Mouse (Mus musculus) MEL (cell line): ENCODE data around the gene Macrod2. TPM values are rescaled to one million over a fixed set of nuclear protein-coding genes. Genes with fewer than 3 reads are reported as not detected.

Experiments used
- DNase-seq: peaks from one replicate; pipeline ENCODE4 v3.0.0; 2011; ENCODE audit warnings: low read depth, low spot score
- H3K27ac ChIP-seq: 2 replicates; pipeline ENCODE4 v1.5.1; 2012; ENCODE audit warnings: low read depth, mild to moderate bottlenecking, control low read depth, low read length, moderate library complexity; ENCODE audit not compliant: control insufficient read depth
- H3K27me3 ChIP-seq, 2 experiments: fragments of 150-350 bp in 1 of 2; sonication (generic) in 1 of 2; 2 replicates each; pipeline ENCODE4 v1.6.1; 2012; ENCODE audit warnings: low read length in 2 of 2, mild to moderate bottlenecking in 2 of 2, improper control_type of control experiment in 1 of 2, moderate library complexity in 1 of 2; ENCODE audit not compliant: insufficient read depth in 2 of 2, control insufficient read depth in 1 of 2
- H3K36me3 ChIP-seq, 2 experiments: 2 replicates each; pipeline ENCODE4 v1.6.1; 2012 to 2014; ENCODE audit warnings: low read length in 2 of 2, improper control_type of control experiment in 1 of 2, inconsistent platforms in 1 of 2, mild to moderate bottlenecking in 1 of 2; ENCODE audit not compliant: insufficient read depth in 2 of 2, control insufficient read depth in 1 of 2
- H3K4me1 ChIP-seq, 2 experiments: fragments of 150-350 bp in 1 of 2; sonication (generic) in 1 of 2; 2 replicates each; pipeline ENCODE4 v1.6.1; 2012; ENCODE audit warnings: low read length in 2 of 2, improper control_type of control experiment in 1 of 2, mild to moderate bottlenecking in 1 of 2; ENCODE audit not compliant: insufficient read depth in 2 of 2, control insufficient read depth in 1 of 2
- H3K4me3 ChIP-seq, 2 experiments: fragments of 150-350 bp in 1 of 2; sonication (generic) in 1 of 2; 2 replicates each; pipeline ENCODE4 v1.5.1; 2012; ENCODE audit warnings: low read depth in 2 of 2, low read length in 2 of 2, mild to moderate bottlenecking in 2 of 2, moderate library complexity in 2 of 2, control low read depth in 1 of 2, improper control_type of control experiment in 1 of 2; ENCODE audit not compliant: control insufficient read depth in 1 of 2, insufficient read depth in 1 of 2
- H3K79me2 ChIP-seq: 2 replicates; pipeline ENCODE4 v1.6.1; 2012; ENCODE audit warnings: mild to moderate bottlenecking, low read length, moderate library complexity; ENCODE audit not compliant: control insufficient read depth, poor library complexity, insufficient read depth
- H3K9ac ChIP-seq: 2 replicates; pipeline ENCODE4 v1.6.1; 2012; ENCODE audit warnings: low read depth, mild to moderate bottlenecking, control low read depth, low read length, moderate library complexity; ENCODE audit not compliant: control insufficient read depth, poor library complexity, severe bottlenecking
- H3K9me3 ChIP-seq: fragments of 150-350 bp; sonication (generic); replicated peaks from 2 replicates; pipeline ENCODE4 v1.6.1; 2012; ENCODE audit warnings: mild to moderate bottlenecking, low read length, improper control_type of control experiment, moderate library complexity; ENCODE audit not compliant: insufficient read depth
- CHD1 ChIP-seq: IDR thresholded peaks from 2 replicates; pipeline ENCODE4 v1.6.1; 2012; ENCODE audit warnings: low read depth, mild to moderate bottlenecking, inconsistent platforms, low read length, improper control_type of control experiment
- CTCF ChIP-seq, 3 experiments: IDR thresholded peaks in 2 of 3; conservative IDR thresholded peaks in 1 of 3; 2 replicates each; pipeline ENCODE4 v1.5.1; 2011 to 2012; ENCODE audit warnings: low read length in 3 of 3, low read depth in 2 of 3, mild to moderate bottlenecking in 2 of 3, improper control_type of control experiment in 1 of 3, inconsistent platforms in 1 of 3, mixed read lengths in 1 of 3, moderate library complexity in 1 of 3; ENCODE audit not compliant: control insufficient read depth in 1 of 3, insufficient read depth in 1 of 3, poor library complexity in 1 of 3, severe bottlenecking in 1 of 3
- E2F4 ChIP-seq: IDR thresholded peaks from 2 replicates; pipeline ENCODE4 v1.6.1; 2011; ENCODE audit warnings: low read depth, low read length, improper control_type of control experiment, borderline replicate concordance
- ELF1 ChIP-seq: IDR thresholded peaks from 2 replicates; pipeline ENCODE4 v1.6.1; 2014; ENCODE audit warnings: low read depth, mild to moderate bottlenecking, inconsistent platforms, low read length, improper control_type of control experiment, moderate library complexity
- ETS1 ChIP-seq: IDR thresholded peaks from 2 replicates; pipeline ENCODE4 v1.6.1; 2012; ENCODE audit warnings: low read depth, mild to moderate bottlenecking, inconsistent platforms, low read length, improper control_type of control experiment, moderate library complexity
- GATA1 ChIP-seq: IDR thresholded peaks from 2 replicates; pipeline ENCODE4 v1.6.1; 2011; ENCODE audit warnings: low read depth, low read length, improper control_type of control experiment
- HCFC1 ChIP-seq: IDR thresholded peaks from 2 replicates; pipeline ENCODE4 v1.6.1; 2012; ENCODE audit warnings: low read depth, mild to moderate bottlenecking, inconsistent platforms, low read length, improper control_type of control experiment, moderate library complexity
- KAT2A ChIP-seq: conservative IDR thresholded peaks from 2 replicates; pipeline ENCODE4 v1.6.1; 2012; ENCODE audit warnings: low read depth, low read length, improper control_type of control experiment, inconsistent platforms
- MAX ChIP-seq: IDR thresholded peaks from 2 replicates; pipeline ENCODE4 v1.6.1; 2011; ENCODE audit warnings: low read length, improper control_type of control experiment
- MEF2A ChIP-seq: IDR thresholded peaks from 2 replicates; pipeline ENCODE4 v1.6.1; 2014; ENCODE audit warnings: low read depth, mild to moderate bottlenecking, inconsistent platforms, low read length, improper control_type of control experiment; ENCODE audit not compliant: poor library complexity, insufficient replicate concordance, severe bottlenecking; ENCODE audit errors: extremely low read depth
- MXI1 ChIP-seq: IDR thresholded peaks from 2 replicates; pipeline ENCODE4 v1.6.1; 2011; ENCODE audit warnings: mild to moderate bottlenecking, low read depth, low read length, improper control_type of control experiment
- MYB ChIP-seq: IDR thresholded peaks from 2 replicates; pipeline ENCODE4 v1.6.1; 2011; ENCODE audit warnings: mild to moderate bottlenecking, low read depth, low read length, improper control_type of control experiment
- POLR2AphosphoS2 ChIP-seq: IDR thresholded peaks from 2 replicates; pipeline ENCODE4 v1.6.1; 2011; ENCODE audit warnings: low read length, improper control_type of control experiment
- POLR2AphosphoS5 ChIP-seq: IDR thresholded peaks from 2 replicates; pipeline ENCODE4 v1.6.1; 2012; ENCODE audit warnings: low read depth, borderline replicate concordance, mild to moderate bottlenecking, inconsistent platforms, low read length, moderate library complexity, mixed read lengths
- RAD21 ChIP-seq: IDR thresholded peaks from 2 replicates; pipeline ENCODE4 v1.6.1; 2011; ENCODE audit warnings: mild to moderate bottlenecking, low read depth, low read length, improper control_type of control experiment
- SMC3 ChIP-seq: IDR thresholded peaks from 2 replicates; pipeline ENCODE4 v1.6.1; 2011; ENCODE audit warnings: low read depth, low read length, improper control_type of control experiment
- TAL1 ChIP-seq: IDR thresholded peaks from 2 replicates; pipeline ENCODE4 v1.6.1; 2012; ENCODE audit warnings: mild to moderate bottlenecking, inconsistent platforms, low read length, moderate library complexity, mixed read lengths
- TCF12 ChIP-seq: IDR thresholded peaks from 2 replicates; pipeline ENCODE4 v1.6.1; 2014; ENCODE audit warnings: low read depth, mild to moderate bottlenecking, inconsistent platforms, low read length, improper control_type of control experiment, moderate library complexity
- USF1 ChIP-seq: IDR thresholded peaks from 2 replicates; pipeline ENCODE4 v1.6.1; 2014; ENCODE audit warnings: low read depth, mild to moderate bottlenecking, inconsistent platforms, low read length, improper control_type of control experiment, moderate library complexity
- USF2 ChIP-seq, 2 experiments: IDR thresholded peaks; 2 replicates each; pipeline ENCODE4 v1.6.1; 2011 to 2012; ENCODE audit warnings: improper control_type of control experiment in 2 of 2, low read length in 2 of 2, borderline replicate concordance in 1 of 2, inconsistent platforms in 1 of 2, low read depth in 1 of 2, mild to moderate bottlenecking in 1 of 2; ENCODE audit not compliant: insufficient read depth in 1 of 2
- ZC3H11A ChIP-seq: IDR thresholded peaks from 2 replicates; pipeline ENCODE4 v1.6.1; 2012; ENCODE audit warnings: low read depth, mild to moderate bottlenecking, inconsistent platforms, low read length, improper control_type of control experiment
- ZMIZ1 ChIP-seq: IDR thresholded peaks from 2 replicates; pipeline ENCODE4 v1.6.1; 2012; ENCODE audit warnings: low read depth, mild to moderate bottlenecking, inconsistent platforms, low read length, improper control_type of control experiment, moderate library complexity
- ZNF384 ChIP-seq: IDR thresholded peaks from 2 replicates; pipeline ENCODE4 v1.6.1; 2012; ENCODE audit warnings: low read depth, mild to moderate bottlenecking, inconsistent platforms, low read length, improper control_type of control experiment
- polyA plus RNA-seq, 2 experiments: library from polyadenylated mRNA; stranded (reverse) in 1 of 2; unstranded in 1 of 2; fragments of >175 nt in 1 of 2; fragments of >200 nt in 1 of 2; gene quantifications; 2 replicates each; pipeline versions ENCODE4 v1.2.1 to v1.2.4; 2012; ENCODE audit warnings: low replicate concordance in 2 of 2, low read depth in 1 of 2; ENCODE audit not compliant: insufficient read length in 2 of 2, insufficient read depth in 1 of 2, missing spikeins in 1 of 2
- total RNA-seq: library from RNA; depleted of rRNA; stranded (reverse); fragments of 300-350 nt; gene quantifications from 2 replicates; pipeline ENCODE4 v1.2.3, GENCODE M21; 2012

Macrod2 gene
- total and polyA plus RNA-seq, 3 experiments = not detected

- Histone ChIP-seq H3K79me2 (no peaks in the 10 kb centered on the region), H3K36me3 (no peaks in the 10 kb centered on the region), H3K27ac (no peak overlapping the region), H3K27me3 (no peaks in the 10 kb centered on the region), H3K9me3 (no peaks in the 10 kb centered on the region), H3K9ac (no peak overlapping the region), H3K4me1 (no peaks in the 10 kb centered on the region), H3K4me3 (no peak overlapping the region)
- no peak for TF ChIP-seq E2F4
- TF ChIP-seq, all 39 proteins: peak for 0
- no peak for DNase-seq
Measured at GRCm38 (mm10) chr2:141156979-141157593, 762.0 kb downstream of the Macrod2 start.

- H3K9ac ChIP-seq = no peak overlapping the region
- H3K27ac ChIP-seq = no peak overlapping the region
- no peak overlapping the region for H3K4me3 ChIP-seq
- TF ChIP-seq GATA1 (no peak), ZC3H11A (no peak), HCFC1 (no peak), MAX (no peak), ZMIZ1 (no peak), MEF2A (no peak), TCF12 (no peak)
- H3K9me3 ChIP-seq = no peaks in the 10 kb centered on the region
- DNase-seq = no peak
- H3K4me1 ChIP-seq = no peaks in the 10 kb centered on the region
- H3K36me3 ChIP-seq = no peaks in the 10 kb centered on the region
- H3K27me3 ChIP-seq = no peaks in the 10 kb centered on the region
- no peaks in the 10 kb centered on the region for H3K79me2 ChIP-seq
Measured at GRCm38 (mm10) chr2:141158161-141158560, 763.1 kb downstream of the Macrod2 start.

GRCm38 (mm10) chr2:141163918-141164317, 768.8 kb downstream of the Macrod2 start:
- no peaks in the 10 kb centered on the region for H3K79me2 ChIP-seq
- TF ChIP-seq CHD1 (no peak), GATA1 (no peak), CTCF (IDR thresholded peaks at IDR 0.05 in 2 of 3, conservative IDR thresholded peaks at IDR 0.05 in 1 of 3; ENCODE audit: control insufficient read depth in 1 of 3, insufficient read depth in 1 of 3, low read depth in 2 of 3, low read length in 3 of 3, poor library complexity in 1 of 3, severe bottlenecking in 1 of 3) (no peak), USF2 (IDR thresholded peaks at IDR 0.05; ENCODE audit: borderline replicate concordance in 1 of 2, insufficient read depth in 1 of 2, low read depth in 1 of 2, low read length in 2 of 2) (no peak), ETS1 (no peak), RAD21 (no peak), KAT2A (no peak), ZC3H11A (no peak), ZNF384 (no peak), POLR2AphosphoS5 (no peak), USF1 (no peak), POLR2AphosphoS2 (no peak), MXI1 (no peak), SMC3 (no peak), ELF1 (no peak), MYB (no peak), TAL1 (no peak), MAX (no peak), HCFC1 (no peak)
- TF ChIP-seq, all 39 proteins: peak for 0
- Histone ChIP-seq H3K27me3 (no peaks in the 10 kb centered on the region), H3K36me3 (no peaks in the 10 kb centered on the region), H3K27ac (no peak overlapping the region), H3K4me1 (no peaks in the 10 kb centered on the region), H3K4me3 (no peak overlapping the region), H3K9me3 (no peaks in the 10 kb centered on the region), H3K9ac (no peak overlapping the region)
- DNase-seq = no peak
